Mouse (Mus musculus): Measurements from ENCODE around the gene Lhb.

The Lhb gene

GRCm38 (mm10) chr7:45413113-45413863 lies 7.3 kb upstream of the Lhb start, which contains the start of gene Ntf5:
Gene Ntf5 (plus strand): TSS chr7:45413695.
- intact Hi-C loops (cut with DNase I) = no loop called here

- intact Hi-C loops (cut with DNase I) = no loop called here
Measured at GRCm38 (mm10) chr7:45413864-45414739, 6.5 kb upstream of the Lhb start.

GRCm38 (mm10) chr7:45414740-45415224 lies 5.8 kb upstream of the Lhb start:
- intact Hi-C loops (cut with DNase I) = no loop called here

- intact Hi-C loops (cut with DNase I) = no loop called here
Measured at GRCm38 (mm10) chr7:45415636-45416035, 5.0 kb upstream of the Lhb start.

GRCm38 (mm10) chr7:45417962-45418492 lies 2.6 kb upstream of the Lhb start:
- intact Hi-C loops (cut with DNase I) = no loop called here

- intact Hi-C loops (cut with DNase I) = no loop called here
Measured at GRCm38 (mm10) chr7:45419859-45420614, 583 bp upstream of the Lhb start.

- intact Hi-C loops (cut with DNase I) = no loop called here
Measured at GRCm38 (mm10) chr7:45421194-45421593, 574 bp downstream of the Lhb start.

GRCm38 (mm10) chr7:45426556-45426955 lies 5.9 kb downstream of the Lhb start:
- intact Hi-C loops (cut with DNase I) = no loop called here

- intact Hi-C loops (cut with DNase I) = no loop called here
Measured at GRCm38 (mm10) chr7:45433835-45434202, 13.2 kb downstream of the Lhb start.

GRCm38 (mm10) chr7:45434203-45435015 lies 13.8 kb downstream of the Lhb start, which contains the start of gene Gys1:
Gene Gys1 (plus strand): TSS chr7:45434844.
- intact Hi-C loops (cut with DNase I) = no loop called here

- intact Hi-C loops (cut with DNase I) = no loop called here
Measured at GRCm38 (mm10) chr7:45435038-45435437, 14.4 kb downstream of the Lhb start.

- intact Hi-C loops (cut with DNase I) = no loop called here
Measured at GRCm38 (mm10) chr7:45436444-45436843, 15.8 kb downstream of the Lhb start.

GRCm38 (mm10) chr7:45437046-45437445 lies 16.4 kb downstream of the Lhb start:
- intact Hi-C loops (cut with DNase I) = no loop called here

GRCm38 (mm10) chr7:45437521-45438276 lies 17.1 kb downstream of the Lhb start, which contains the start of gene Ruvbl2:
Gene Ruvbl2 (minus strand): TSS chr7:45438096.
- intact Hi-C loops (cut with DNase I) = no loop called here

- intact Hi-C loops (cut with DNase I) = loop anchor here (5.0 kb wide), 1 partner anchor 36 kb away; the partner anchor contains the start of gene Kcna7
Measured at GRCm38 (mm10) chr7:45443526-45444420, 23.2 kb downstream of the Lhb start.

GRCm38 (mm10) chr7:45446589-45446988 lies 26.0 kb downstream of the Lhb start:
- intact Hi-C loops (cut with DNase I) = no loop called here

GRCm38 (mm10) chr7:45447325-45447990 lies 26.8 kb downstream of the Lhb start:
- intact Hi-C loops (cut with DNase I) = no loop called here

- intact Hi-C loops (cut with DNase I) = loop anchor here (5.0 kb wide), 1 partner anchor 112 kb away; no protein-coding TSS in a partner anchor
Measured at GRCm38 (mm10) chr7:45449974-45450373, 29.4 kb downstream of the Lhb start.

All from adrenal gland (tissue).